ENCODE assay signal across 8 mouse cellular contexts in the genomic region with DNA sequence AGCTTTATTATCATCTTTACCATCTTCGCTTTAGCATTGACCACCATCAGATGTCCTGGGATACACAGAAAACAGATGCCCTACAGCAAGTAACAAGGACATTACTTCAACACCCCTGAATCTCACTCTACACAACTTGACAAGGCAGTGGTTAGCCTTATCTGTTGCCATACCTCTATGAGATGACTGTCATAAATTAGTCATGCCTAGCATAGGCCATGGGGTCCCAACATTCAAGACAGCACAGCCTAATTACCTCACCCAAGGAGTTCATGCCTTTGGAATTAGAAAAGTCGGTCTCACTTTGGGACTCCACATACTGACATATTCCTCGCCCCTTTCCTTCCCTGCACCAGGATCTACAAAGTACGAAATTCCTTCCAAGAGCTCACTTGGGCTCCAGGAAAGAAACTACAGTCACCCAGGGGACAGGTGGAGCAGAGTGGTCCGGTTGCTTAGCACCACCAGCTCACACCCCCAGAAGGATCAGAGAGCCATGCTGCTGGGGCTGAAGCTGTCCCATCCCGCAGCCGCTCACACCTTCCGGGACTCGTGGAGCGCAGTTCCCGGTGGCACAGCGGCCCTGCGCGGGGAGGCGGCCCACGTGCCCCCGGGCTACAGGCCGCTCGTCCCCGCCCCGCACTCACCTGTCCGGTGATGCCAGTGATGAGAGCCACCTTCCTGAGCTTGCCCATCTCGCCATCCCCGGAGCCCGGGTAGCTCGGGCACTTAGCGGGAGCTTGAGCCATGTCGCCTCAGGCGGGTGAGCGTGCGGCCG. TPM values are rescaled to one million over a fixed set of nuclear protein-coding genes. Genes with fewer than 3 reads are reported as not detected.
A peak's percentile ranks its signal among the peaks of the same experiment; 100 is the strongest.
DNase-seq lines count a peak whose midpoint lies in the region; ATAC-seq and TF ChIP-seq lines count a peak whose summit lies in the region.

No protein-coding gene starts in this region.

- no peak for TF ChIP-seq CTCF in layer of hippocampus, adult 2 months (conservative IDR thresholded peaks at IDR 0.05)

- H3K9me3 ChIP-seq in forebrain, embryonic 15.5 days, result no peaks in the 10 kb centered on the region

- H3K36me3 ChIP-seq in forebrain, embryonic 15.5 days, result 0 out of 2 replicates have a peak, but pooled peaks cover 3% of the 10 kb centered on the region

- H3K4me2 ChIP-seq in forebrain, embryonic 15.5 days (replicated peaks), result peak overlapping the region; percentile 89

- WGBS in forebrain, embryonic 15.5 days, result 4% methylated on average over 32 of the region's 32 CpGs

- H3K9ac ChIP-seq in forebrain, embryonic 15.5 days (replicated peaks), result peak overlapping the region; percentile 88

- peak overlapping the region; percentile 90 for H3K27ac ChIP-seq in layer of hippocampus, adult 2 months
- H3K27ac ChIP-seq in forebrain, embryonic 15.5 days (replicated peaks), result no peak overlapping the region; the same call in 1 of the 2 replicates

- peaks cover 13% of the 10 kb centered on the region for H3K4me1 ChIP-seq in forebrain, embryonic 15.5 days

- ATAC-seq in forebrain, embryonic 15.5 days (replicated peaks), result peak; percentile 80
- ATAC-seq in megakaryocyte, adult 5-6 weeks (ENCODE audit: poor library complexity, severe bottlenecking), result peak; percentile 28

- H3K27me3 ChIP-seq in forebrain, embryonic 15.5 days, result no peaks in the 10 kb centered on the region

- peak overlapping the region; percentile 98 for H3K4me3 ChIP-seq in layer of hippocampus, adult 2 months
- H3K4me3 ChIP-seq in forebrain, embryonic 15.5 days, result peak overlapping the region; percentile 97

- DNase-seq in layer of hippocampus, adult 2 months (ENCODE audit: low spot score in 2 of 2), result no peak
- DNase-seq in layer of hippocampus, postnatal 36 days, result no peak
- peak; percentile 28 for DNase-seq in adipocyte (ENCODE audit: low spot score)
- no peak for DNase-seq in adrenal gland, postnatal 14 days
- DNase-seq in right cerebral cortex, postnatal 14 days, result no peak
- no peak for DNase-seq in adrenal gland, postnatal 10 days

RNA-seq across cellular contexts. Expression of a gene that starts 0.6 kb away (rescaled TPM):
- total RNA-seq in layer of hippocampus, adult 2 months (2021), result 10 to 100 TPM; 13.2 to 13.9 TPM
- 10 to 100 TPM; 13.0 to 13.4 TPM for total RNA-seq in layer of hippocampus, postnatal 36 days (2021)
- 30.5 and 34.2 TPM in 2 replicates for polyA plus RNA-seq in forebrain, embryonic 15.5 days (2015; fragmentation: Nextera tagmentation; extraction: Ambion mirVana)
- total RNA-seq in megakaryocyte, adult 5-6 weeks (2015), result 6.9 and 10.9 TPM in 2 replicates
- total RNA-seq in megakaryocyte, adult 5-6 weeks (2017), result 7.8 and 12.1 TPM in 2 replicates
- total RNA-seq in adrenal gland, postnatal 14 days (2021), result 4.0 and 5.4 TPM in 2 replicates
- 1 to 10 TPM; 5.5 to 8.8 TPM for total RNA-seq in adrenal gland, postnatal 10 days (2021)
